Comparison of ENCODE assay signal across 26 mouse cellular contexts in genomic region chr6:91372977-91373376, GRCm38 (mm10). TPM values are rescaled to one million over a fixed set of nuclear protein-coding genes. Genes with fewer than 3 reads are reported as not detected.
DNase-seq lines count a peak whose midpoint lies in the region; ATAC-seq and TF ChIP-seq lines count a peak whose summit lies in the region.
"Had no signal": no experiment of that assay in that cellular context is flagged by ENCODE, and none has a peak within 500 bp of the region (broad histone marks: within the 10 kb centered on the region; RNA-seq: fewer than 3 reads in every experiment).

No protein-coding gene starts in this region.

- no peak for DNase-seq in forebrain, embryonic 14.5 days (ENCODE audit: low spot score)
- no peak for DNase-seq in forebrain, embryonic 10.5 days (ENCODE audit: extremely low spot score, low spot score)
- DNase-seq in 3134 (ENCODE audit: extremely low read depth, insufficient read length, low spot score) = peak; percentile 29
- no peak for DNase-seq in Patski (ENCODE audit: low read depth, low spot score)
- DNase-seq in gastrocnemius, postnatal 10 days = no peak
- no peak for DNase-seq in kidney, postnatal 4 days
- DNase-seq: adrenal gland, postnatal 14 days; B cell, adult 2 months; cerebellum, adult 11-12 months; cerebellum, postnatal 25 days; gastrocnemius, postnatal 14 days; heart, adult 2 months; heart, postnatal 4 days; kidney, adult 18-20 months; kidney, postnatal 10 days; layer of hippocampus, adult 9-11 months; liver; right cerebral cortex, postnatal 14 days; spleen, adult 18-20 months; thymus, postnatal 25 days had no signal

- H3K9ac ChIP-seq in forebrain, embryonic 14.5 days (ENCODE audit: low read length) = no peak overlapping the region

- CTCF ChIA-PET in Patski (lab: Charles Lee) = interaction anchor here (1.1 to 1.2 kb wide), 2 partner anchors 13 to 87 kb away, joined by 3 read pairs; no protein-coding TSS in a partner anchor

- 0 out of 2 replicates have a peak overlapping the region, but pooled peaks have one; percentile 14 for H3K27ac ChIP-seq in forebrain, embryonic 14.5 days (ENCODE audit: low read depth, low read length)
- H3K27ac ChIP-seq in forebrain, embryonic 10.5 days = no peak overlapping the region
- H3K27ac ChIP-seq: heart, adult 2 months; macrophage; midbrain, embryonic 10.5 days had no signal

- H3K4me3 ChIP-seq in forebrain, embryonic 14.5 days (ENCODE audit: low read depth, low read length) = no peak overlapping the region
- no peak overlapping the region for H3K4me3 ChIP-seq in forebrain, embryonic 10.5 days
- H3K4me3 ChIP-seq: heart, adult 2 months; midbrain, embryonic 10.5 days had no signal

- POLR2A ChIA-PET in Patski (lab: Charles Lee) = interaction anchor here (0.9 kb wide), 1 partner anchor 11 kb away, joined by 3 read pairs; no protein-coding TSS in a partner anchor

- no peaks in the 10 kb centered on the region for H3K27me3 ChIP-seq in forebrain, embryonic 14.5 days (replicated peaks; ENCODE audit: control insufficient read depth, insufficient read depth, low read length)
- H3K27me3 ChIP-seq in forebrain, embryonic 10.5 days (ENCODE audit: poor library complexity, severe bottlenecking) = no peaks in the 10 kb centered on the region
- no peaks in the 10 kb centered on the region for H3K27me3 ChIP-seq in Patski

- in situ Hi-C loops in Patski (cut with MboI; ENCODE audit: low pct_unique_long_range_greater_than_20kb) = no loop called here

- no peak for TF ChIP-seq CTCF in Patski (IDR thresholded peaks at IDR 0.05)

- H3K4me1 ChIP-seq in forebrain, embryonic 14.5 days (ENCODE audit: control insufficient read depth, insufficient read depth, low read length) = no peaks in the 10 kb centered on the region
- H3K4me1 ChIP-seq in forebrain, embryonic 10.5 days = peaks cover 13% of the 10 kb centered on the region; the same call in 1 of the 2 replicates

- no peaks in the 10 kb centered on the region for H3K9me3 ChIP-seq in forebrain, embryonic 14.5 days (replicated peaks; ENCODE audit: control insufficient read depth, low read length)
- H3K9me3 ChIP-seq in forebrain, embryonic 10.5 days = no peaks in the 10 kb centered on the region
- H3K9me3 ChIP-seq: midbrain, embryonic 10.5 days had no signal

- peaks cover 14% of the 10 kb centered on the region for H3K36me3 ChIP-seq in forebrain, embryonic 14.5 days (ENCODE audit: control insufficient read depth, insufficient read depth, low read length)
- H3K36me3 ChIP-seq in forebrain, embryonic 10.5 days (replicated peaks) = peaks cover 32% of the 10 kb centered on the region

- H3K4me2 ChIP-seq in forebrain, embryonic 14.5 days (ENCODE audit: low read length) = no peak overlapping the region

- ATAC-seq in forebrain, embryonic 14.5 days = no peak
- peak; percentile 61 for ATAC-seq in Patski
- peak; percentile 54 to 63 for ATAC-seq in hematopoietic stem cell, adult 5-6 weeks (replicated peaks in 1 of 2; ENCODE audit: insufficient read depth in 1 of 2, low FRiP score in 2 of 2, low TSS enrichment in 1 of 2, low read depth in 1 of 2, poor library complexity in 2 of 2, severe bottlenecking in 2 of 2)

RNA-seq across cellular contexts. Expression of gene Wnt7a, which starts 38.2 kb away (rescaled TPM):
- polyA plus RNA-seq in forebrain, embryonic 14.5 days (2014; fragmentation: Nextera tagmentation; extraction: Ambion mirVana) = 19.7 and 19.9 TPM in 2 replicates
- 10.9 and 11.0 TPM in 2 replicates for polyA plus RNA-seq in forebrain, embryonic 10.5 days (2016; fragmentation: Nextera tagmentation; extraction: Ambion mirVana)
- polyA plus RNA-seq in Patski (2021) = 10.4 TPM
- not detected in 2 replicates for total RNA-seq in hematopoietic stem cell, adult 5-6 weeks (2017)
- total RNA-seq in gastrocnemius, postnatal 10 days (2021) = not detected
- total RNA-seq: adrenal gland, postnatal 14 days; gastrocnemius, postnatal 14 days; heart, adult 2 months; neutrophil, adult 5-6 weeks had no signal
- polyA plus RNA-seq: heart, adult 2 months; heart, embryonic 14.5 days; liver, embryonic 16.5 days; macrophage had no signal
